Mouse (Mus musculus) liver, postnatal 0 days (tissue): ENCODE results near the gene Csnk2a2.

Experiments
- CTCF ChIP-seq: sonication (generic); IDR thresholded peaks from 2 replicates; pipeline ENCODE4 v1.5.1; 2016; ENCODE audit warnings: antibody characterized with exemption, low read depth
- EP300 ChIP-seq: IDR thresholded peaks from 2 replicates; pipeline ENCODE4 v1.6.1; 2016; ENCODE audit warnings: antibody characterized with exemption, low read depth, mild to moderate bottlenecking

DNA sequence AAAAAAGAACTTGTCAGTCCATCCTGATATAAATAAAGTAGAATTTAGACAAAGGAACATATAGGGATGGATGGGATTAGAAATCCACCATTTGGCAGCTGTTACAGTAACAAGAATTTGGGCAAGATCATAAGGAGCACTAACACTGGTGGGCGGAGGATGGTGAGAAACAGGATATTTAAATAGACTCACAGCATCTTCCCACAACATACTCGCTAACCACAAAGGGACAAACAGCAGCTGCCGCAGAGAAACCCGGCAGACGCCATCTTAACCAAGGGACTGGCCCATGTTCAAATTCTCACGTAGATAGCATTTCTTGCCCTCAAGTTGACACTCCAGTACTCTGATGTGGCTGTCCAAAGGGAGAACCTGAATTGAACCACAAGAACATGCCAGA, 27.1 kb upstream of the Csnk2a2 start:
- no peak for TF ChIP-seq CTCF
- TF ChIP-seq EP300: no peak
